Mouse (Mus musculus) embryonic fibroblast, embryonic 13.5 days (primary cell): ENCODE results near the gene Gm49378.

ENCODE experiments used
- CTCF ChIP-seq: IDR thresholded peaks from 2 replicates; pipeline ENCODE4 v1.5.1; 2011; ENCODE audit warnings: mild to moderate bottlenecking, control low read depth, low read length, moderate library complexity, borderline replicate concordance; ENCODE audit not compliant: insufficient read depth
- POLR2A ChIP-seq: IDR thresholded peaks from 2 replicates; pipeline ENCODE4 v1.6.1; 2011; ENCODE audit warnings: low read depth, mild to moderate bottlenecking, control low read depth, low read length, moderate library complexity

- TF ChIP-seq POLR2A (no peak), CTCF (no peak)
Observed at GRCm38 (mm10) chr14:55598521-55599390, 38.9 kb downstream of the Gm49378 start.
